Mouse (Mus musculus): ENCODE data around the gene Rps16. TPM values are rescaled to one million over a fixed set of nuclear protein-coding genes. Genes with fewer than 3 reads are reported as not detected.

Gene Rps16
- total and polyA plus RNA-seq, 2 experiments from 2014 or later, result 161 to 481 TPM

GRCm38 (mm10) chr7:28338108-28338998 is 12.1 kb upstream of the Rps16 start, which contains the start of gene Supt5:
Gene Supt5, minus strand, starts transcription at chr7:28338746.
- Histone ChIP-seq H3K4me2 (ENCODE audit: low read depth, low read length) (peak within 1 kb of the TSS; percentile 84), H3K9me3 (replicated peaks; ENCODE audit: control insufficient read depth, low read length) (no peaks in the 10 kb centered on the region), H3K36me3 (replicated peaks; ENCODE audit: control insufficient read depth, insufficient read depth, low read length) (no peaks in the 10 kb centered on the region), H3K9ac (replicated peaks; ENCODE audit: low read depth, low read length) (peak within 1 kb of the TSS; percentile 83), H3K27me3 (ENCODE audit: control insufficient read depth, insufficient read depth, low read length) (no peaks in the 10 kb centered on the region), H3K4me1 (ENCODE audit: control insufficient read depth, insufficient read depth) (peaks cover 5% of the 10 kb centered on the region), H3K27ac (ENCODE audit: low read depth) (peak within 1 kb of the TSS; percentile 97), H3K4me3 (ENCODE audit: low read depth, low read length) (peak within 1 kb of the TSS; percentile 69)
- under 1% methylated on average over 69 of the region's 77 CpGs for WGBS
- TF ChIP-seq CTCF (IDR thresholded peaks at IDR 0.05; ENCODE audit: low read depth) (no peak), EP300 (IDR thresholded peaks at IDR 0.05; ENCODE audit: low read depth) (peak; percentile 98)
- peak; percentile 98 for ATAC-seq (ENCODE audit: insufficient read depth, low read depth)
- DNase-seq (ENCODE audit: low spot score), result peak; percentile 98

- ATAC-seq (ENCODE audit: insufficient read depth, low read depth) (0 out of 2 replicates have a peak, but pooled peaks have one; percentile 3), DNase-seq (ENCODE audit: low spot score) (peak; percentile 49)
- TF ChIP-seq EP300 (IDR thresholded peaks at IDR 0.05; ENCODE audit: low read depth), result no peak
- TF ChIP-seq CTCF (IDR thresholded peaks at IDR 0.05; ENCODE audit: low read depth), result peak; percentile 26; the same call in 1 of the 2 replicates
- Histone ChIP-seq H3K4me1 (ENCODE audit: control insufficient read depth, insufficient read depth) (peaks cover 5% of the 10 kb centered on the region), H3K36me3 (replicated peaks; ENCODE audit: control insufficient read depth, insufficient read depth, low read length) (no peaks in the 10 kb centered on the region), H3K9ac (replicated peaks; ENCODE audit: low read depth, low read length) (peak overlapping the region; percentile 83), H3K9me3 (replicated peaks; ENCODE audit: control insufficient read depth, low read length) (no peaks in the 10 kb centered on the region), H3K4me3 (ENCODE audit: low read depth, low read length) (peak overlapping the region; percentile 69), H3K27ac (ENCODE audit: low read depth) (peak overlapping the region; percentile 97), H3K27me3 (ENCODE audit: control insufficient read depth, insufficient read depth, low read length) (no peaks in the 10 kb centered on the region), H3K4me2 (ENCODE audit: low read depth, low read length) (peak overlapping the region; percentile 84)
- WGBS, result 72% methylated on average over 19 of the region's 19 CpGs
Measured at GRCm38 (mm10) chr7:28339213-28339917, 11.1 kb upstream of the Rps16 start.

GRCm38 (mm10) chr7:28341381-28341780 is 9.1 kb upstream of the Rps16 start:
- H3K9ac ChIP-seq (replicated peaks; ENCODE audit: low read depth, low read length), result no peak overlapping the region
- no peak for TF ChIP-seq EP300 (IDR thresholded peaks at IDR 0.05; ENCODE audit: low read depth)
- TF ChIP-seq CTCF (IDR thresholded peaks at IDR 0.05; ENCODE audit: low read depth), result no peak
- no peaks in the 10 kb centered on the region for H3K27me3 ChIP-seq (ENCODE audit: control insufficient read depth, insufficient read depth, low read length)
- DNase-seq (ENCODE audit: low spot score) (no peak), ATAC-seq (ENCODE audit: insufficient read depth, low read depth) (no peak)
- H3K27ac ChIP-seq (ENCODE audit: low read depth), result 0 out of 2 replicates have a peak overlapping the region, but pooled peaks have one; percentile 7
- H3K4me2 ChIP-seq (ENCODE audit: low read depth, low read length), result no peak overlapping the region
- peaks cover 5% of the 10 kb centered on the region for H3K4me1 ChIP-seq (ENCODE audit: control insufficient read depth, insufficient read depth)
- WGBS, result 33% methylated on average over 7 of the region's 7 CpGs
- no peak overlapping the region for H3K4me3 ChIP-seq (ENCODE audit: low read depth, low read length)
- no peaks in the 10 kb centered on the region for H3K9me3 ChIP-seq (replicated peaks; ENCODE audit: control insufficient read depth, low read length)
- H3K36me3 ChIP-seq (replicated peaks; ENCODE audit: control insufficient read depth, insufficient read depth, low read length), result no peaks in the 10 kb centered on the region

- Histone ChIP-seq H3K36me3 (replicated peaks; ENCODE audit: control insufficient read depth, insufficient read depth, low read length) (no peaks in the 10 kb centered on the region), H3K4me3 (ENCODE audit: low read depth, low read length) (no peak overlapping the region), H3K4me1 (ENCODE audit: control insufficient read depth, insufficient read depth) (peaks cover under 1% of the 10 kb centered on the region; the same call in 1 of the 2 replicates), H3K4me2 (ENCODE audit: low read depth, low read length) (no peak overlapping the region), H3K9me3 (replicated peaks; ENCODE audit: control insufficient read depth, low read length) (no peaks in the 10 kb centered on the region), H3K27me3 (ENCODE audit: control insufficient read depth, insufficient read depth, low read length) (no peaks in the 10 kb centered on the region), H3K27ac (ENCODE audit: low read depth) (no peak overlapping the region), H3K9ac (replicated peaks; ENCODE audit: low read depth, low read length) (no peak overlapping the region)
- peak; percentile 49 for DNase-seq (ENCODE audit: low spot score)
- WGBS, result 2% methylated on average over 4 of the region's 4 CpGs
- no peak for TF ChIP-seq EP300 (IDR thresholded peaks at IDR 0.05; ENCODE audit: low read depth)
- peak; percentile 84 for TF ChIP-seq CTCF (IDR thresholded peaks at IDR 0.05; ENCODE audit: low read depth)
- ATAC-seq (ENCODE audit: insufficient read depth, low read depth), result no peak
Measured at GRCm38 (mm10) chr7:28344637-28345036, 5.8 kb upstream of the Rps16 start.

- WGBS, result 33% methylated on average over 3 of the region's 3 CpGs
Measured at GRCm38 (mm10) chr7:28347746-28348145, 2.7 kb upstream of the Rps16 start.

More at GRCm38 (mm10) chr7:28347746-28348145, 2.7 kb upstream of the Rps16 start:
- H3K27me3 ChIP-seq (ENCODE audit: control insufficient read depth, insufficient read depth, low read length), result no peaks in the 10 kb centered on the region
- H3K36me3 ChIP-seq (replicated peaks; ENCODE audit: control insufficient read depth, insufficient read depth, low read length), result peaks cover 11% of the 10 kb centered on the region
- no peak overlapping the region for H3K4me3 ChIP-seq (ENCODE audit: low read depth, low read length)
- DNase-seq (ENCODE audit: low spot score), result no peak
- no peak overlapping the region for H3K4me2 ChIP-seq (ENCODE audit: low read depth, low read length)
- TF ChIP-seq CTCF (IDR thresholded peaks at IDR 0.05; ENCODE audit: low read depth) (no peak), EP300 (IDR thresholded peaks at IDR 0.05; ENCODE audit: low read depth) (no peak)
- no peaks in the 10 kb centered on the region for H3K9me3 ChIP-seq (replicated peaks; ENCODE audit: control insufficient read depth, low read length)
- ATAC-seq (ENCODE audit: insufficient read depth, low read depth), result no peak
- H3K27ac ChIP-seq (ENCODE audit: low read depth), result no peak overlapping the region
- no peak overlapping the region for H3K9ac ChIP-seq (replicated peaks; ENCODE audit: low read depth, low read length)
- peaks cover 16% of the 10 kb centered on the region for H3K4me1 ChIP-seq (ENCODE audit: control insufficient read depth, insufficient read depth)
